Mouse (Mus musculus) adrenal gland, adult 18-20 months (tissue): ENCODE data around the gene Shb. TPM values are rescaled to one million over a fixed set of nuclear protein-coding genes. Genes with fewer than 3 reads are reported as not detected.
"Not testable (repeated sequence)": the region's sequence is repeated elsewhere in the genome, so short reads cannot be mapped to it uniquely, and the experiment has no call there.

ENCODE experiments used
- DNase-seq, 2 experiments: peaks; one replicate each; pipeline ENCODE4 v3.0.0; 2021 to 2022; ENCODE audit warnings: low spot score in 2 of 2
- microRNA-seq, 2 experiments: library from miRNA; unstranded; fragments of <30 nt; microRNA quantifications; one replicate each; pipeline ENCODE4 v1.2.0; 2021; ENCODE audit warnings: borderline number of aligned reads in 2 of 2
- total RNA-seq, 2 experiments: library from RNA; stranded (reverse); gene quantifications; 1 replicate in 1 of 2; 2 replicates in 1 of 2; pipeline ENCODE4 v1.2.3; 2021

Shb gene
- total RNA-seq, 2 experiments from 2014 or later = 75.3 to 151 TPM

DNA sequence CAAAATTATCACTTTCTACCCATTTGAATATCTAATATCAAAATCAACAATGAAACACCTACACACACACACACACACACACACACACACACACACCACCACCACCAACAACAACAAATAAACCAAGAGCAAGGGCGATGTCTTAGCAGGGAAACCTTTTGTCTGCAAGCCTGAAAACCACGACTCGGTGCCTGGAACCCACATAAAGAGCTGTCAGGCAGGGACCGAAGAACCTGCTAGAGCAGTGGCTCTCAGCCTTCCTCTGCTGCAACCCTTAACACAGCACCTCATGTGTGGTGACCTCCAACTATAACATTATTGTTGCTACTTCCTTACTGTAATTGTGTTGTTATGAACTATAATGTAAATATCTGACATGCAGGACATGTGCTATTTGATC, 130.0 kb downstream of the Shb start:
- DNase-seq = no peak

DNA sequence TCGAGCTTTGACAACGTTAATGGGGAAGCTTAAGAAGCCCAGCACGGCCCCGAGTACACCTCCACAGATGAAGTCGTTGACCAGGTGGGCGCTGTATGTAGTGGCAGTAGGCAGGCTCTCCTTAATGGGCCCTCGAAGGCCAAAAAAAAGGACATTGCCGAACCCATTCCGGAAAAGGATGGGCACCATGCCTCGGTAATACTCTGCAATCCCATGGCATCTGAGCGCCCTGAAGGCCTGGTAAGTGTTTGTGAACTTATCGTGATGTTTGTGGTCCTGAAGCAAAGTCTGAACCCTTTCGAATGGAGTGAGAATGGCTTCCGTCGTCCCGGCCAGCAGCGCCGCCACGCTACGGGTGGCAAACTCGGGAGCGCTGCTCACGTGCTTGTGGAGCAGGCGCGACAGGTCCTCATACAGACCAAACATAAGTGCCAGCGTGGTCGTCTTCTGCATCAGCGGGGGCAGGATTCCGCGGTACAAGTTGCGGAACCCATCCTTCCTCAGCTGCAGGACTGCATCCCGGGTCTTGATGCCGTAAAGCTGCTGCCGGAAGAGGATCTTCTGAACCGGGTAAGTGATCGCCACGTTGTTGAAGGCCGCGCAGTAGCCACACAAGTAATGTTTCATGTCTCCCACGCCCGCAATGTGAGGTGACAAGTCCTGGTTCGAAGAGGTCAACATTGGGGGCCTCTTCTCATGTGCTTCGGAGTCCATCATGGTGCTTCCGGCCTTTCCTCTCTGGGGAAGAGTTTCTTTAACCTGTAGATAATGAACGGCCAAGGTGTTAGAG, 132.7 kb downstream of the Shb start:
- no peak for DNase-seq

DNA sequence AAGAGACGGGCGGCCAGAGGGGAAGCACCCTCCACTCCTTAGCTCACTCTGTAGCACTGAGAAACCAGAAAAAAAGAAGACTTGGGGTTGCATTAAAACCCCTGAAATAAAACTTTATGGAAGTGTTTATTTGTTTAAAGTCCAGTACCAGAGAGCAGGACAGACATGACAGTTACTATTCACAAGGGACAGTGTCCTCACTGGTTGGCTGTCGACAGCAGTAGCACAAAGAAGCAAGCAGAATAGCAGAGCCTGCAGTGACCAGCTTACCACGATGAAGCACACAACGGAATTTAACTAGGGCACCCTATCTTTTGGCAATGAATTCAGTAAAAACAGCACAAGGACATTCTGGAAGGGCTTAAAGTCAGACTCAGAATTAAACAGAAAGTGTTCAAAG, 134.0 kb downstream of the Shb start:
- not testable (repeated sequence) for DNase-seq

DNA sequence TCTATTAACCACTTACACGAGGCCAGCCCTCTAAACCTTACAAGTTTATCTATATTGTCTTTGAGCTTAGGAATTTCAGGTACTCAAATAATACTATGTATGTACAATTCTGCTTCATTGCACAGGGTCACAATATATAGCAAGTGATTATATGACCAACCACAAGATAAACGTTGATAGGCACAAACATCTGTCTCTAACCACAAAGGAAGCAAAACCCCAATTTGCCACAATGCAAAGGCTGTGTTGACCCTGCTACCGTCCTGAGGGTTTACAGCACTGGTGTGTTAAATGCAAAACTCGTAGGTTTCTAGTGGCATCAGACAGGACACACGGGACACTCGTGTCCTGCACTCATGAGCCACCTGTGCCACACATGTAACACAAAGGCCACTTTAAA, 136.1 kb downstream of the Shb start:
- not testable (repeated sequence) for DNase-seq

DNA sequence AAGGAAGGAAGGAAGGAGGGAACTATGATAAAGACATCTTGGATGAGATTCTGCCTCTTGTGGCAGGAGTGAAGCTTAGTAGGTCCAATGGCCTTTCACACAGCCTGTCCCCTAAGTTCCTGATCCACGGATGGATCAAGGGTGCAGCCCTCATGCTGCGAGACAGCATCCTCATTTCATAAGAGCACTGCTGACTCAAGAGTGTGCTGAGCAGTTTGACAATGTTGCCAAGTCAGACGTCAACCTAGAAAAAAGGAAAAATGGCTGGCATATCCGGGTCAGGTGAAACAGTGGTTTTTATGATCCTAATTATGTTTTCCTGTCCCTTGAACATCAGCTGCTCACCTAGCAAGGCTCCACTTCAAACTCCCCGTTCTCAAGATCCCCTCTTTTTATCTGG, 138.6 kb downstream of the Shb start:
- no peak for DNase-seq

DNA sequence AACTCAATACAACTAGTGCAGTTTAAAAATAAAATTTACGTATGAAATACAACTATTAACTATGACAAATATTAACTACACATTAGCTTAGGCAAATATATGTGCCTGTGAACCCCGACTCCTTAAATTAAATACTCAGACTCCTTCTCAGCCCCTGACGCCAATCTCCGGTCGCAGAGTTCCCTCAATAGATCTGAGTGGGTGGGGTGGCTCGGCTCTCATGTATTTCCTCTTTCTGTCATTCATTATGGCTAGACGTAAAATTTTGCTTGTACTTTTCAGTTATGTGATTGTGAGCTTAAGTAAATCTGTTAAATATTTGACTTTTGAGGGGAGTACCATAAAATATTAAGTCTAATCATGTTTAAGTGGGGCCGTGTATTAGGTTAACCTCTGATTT, 139.3 kb downstream of the Shb start:
- no peak for DNase-seq

DNA sequence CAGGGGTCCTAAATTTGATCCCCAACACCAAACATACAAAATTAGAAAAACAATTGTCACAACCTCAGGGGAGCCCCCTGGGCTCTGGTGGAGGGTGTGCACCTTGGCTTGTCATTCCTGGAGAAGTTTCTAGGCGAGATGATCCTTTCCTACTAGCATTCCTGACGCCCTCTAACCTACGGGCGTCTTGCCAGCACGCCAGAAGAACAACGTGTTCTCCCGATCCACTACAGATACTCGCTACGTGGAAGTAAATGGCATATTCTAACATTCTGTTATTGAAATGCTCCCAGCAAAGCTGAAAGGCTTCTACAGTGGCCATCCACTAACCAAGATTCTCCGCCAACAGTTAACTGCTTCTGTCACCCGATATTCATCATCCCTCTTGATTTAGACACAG, 139.7 kb downstream of the Shb start:
- no peak for DNase-seq

DNA sequence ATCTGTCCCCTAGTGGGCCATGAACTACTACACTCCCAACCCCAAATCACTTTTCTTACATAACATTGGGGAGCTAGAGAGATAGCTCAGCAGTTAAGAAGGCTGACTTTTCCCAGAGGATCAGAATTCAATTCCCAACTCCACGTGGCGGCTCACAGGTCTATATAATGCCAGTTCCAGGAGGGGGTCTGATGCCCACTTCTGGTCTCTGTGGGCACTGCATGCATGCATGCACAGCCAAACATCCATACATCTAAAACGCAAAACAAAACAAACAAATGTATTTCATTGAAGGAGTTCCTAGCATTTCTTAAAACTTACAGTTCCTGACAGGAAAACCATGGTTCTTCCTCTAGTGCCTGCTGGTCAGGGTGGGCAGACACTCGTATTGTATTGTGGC, 140.2 kb downstream of the Shb start:
- DNase-seq = no peak

DNA sequence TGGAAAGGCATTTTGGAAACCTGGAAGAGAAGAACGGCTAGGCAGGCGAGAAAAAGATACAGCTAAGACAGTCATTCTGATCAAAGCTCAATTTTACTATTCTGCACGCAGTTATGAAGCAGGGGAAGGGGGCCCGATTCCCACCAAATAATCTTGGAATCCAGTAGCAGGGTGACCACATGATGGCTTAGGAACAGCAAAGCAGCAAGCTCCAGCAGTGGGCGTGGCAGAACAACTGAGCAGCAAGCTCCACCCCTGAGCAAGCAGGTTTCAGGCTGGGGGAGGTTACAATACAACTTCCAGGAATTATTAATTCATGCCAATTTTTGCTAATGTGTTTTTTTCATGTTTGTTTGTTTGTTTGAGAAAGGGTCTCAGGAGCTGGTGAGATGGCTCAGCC, 145.0 kb downstream of the Shb start:
- not testable (repeated sequence) for DNase-seq

DNA sequence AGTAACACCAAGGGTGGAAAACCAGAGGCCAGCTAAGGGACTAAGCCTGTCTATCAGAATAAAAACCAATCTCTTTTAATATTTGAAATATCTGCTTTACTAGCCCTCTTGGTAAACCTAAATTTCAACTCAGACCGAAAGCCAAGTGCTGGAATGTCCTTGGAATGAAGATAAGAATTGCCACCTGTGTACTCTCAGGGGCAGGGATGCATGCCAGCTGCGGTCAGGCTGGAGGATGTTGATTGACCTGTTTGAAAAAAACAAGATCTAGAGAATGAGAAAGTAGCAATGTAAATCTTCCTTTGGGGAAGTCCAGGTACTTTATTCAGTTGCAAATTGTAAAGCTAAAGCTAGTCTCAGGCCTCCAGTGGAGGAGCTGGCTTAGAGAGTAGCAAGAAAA, 150.1 kb downstream of the Shb start:
- DNase-seq = not testable (repeated sequence)

DNA sequence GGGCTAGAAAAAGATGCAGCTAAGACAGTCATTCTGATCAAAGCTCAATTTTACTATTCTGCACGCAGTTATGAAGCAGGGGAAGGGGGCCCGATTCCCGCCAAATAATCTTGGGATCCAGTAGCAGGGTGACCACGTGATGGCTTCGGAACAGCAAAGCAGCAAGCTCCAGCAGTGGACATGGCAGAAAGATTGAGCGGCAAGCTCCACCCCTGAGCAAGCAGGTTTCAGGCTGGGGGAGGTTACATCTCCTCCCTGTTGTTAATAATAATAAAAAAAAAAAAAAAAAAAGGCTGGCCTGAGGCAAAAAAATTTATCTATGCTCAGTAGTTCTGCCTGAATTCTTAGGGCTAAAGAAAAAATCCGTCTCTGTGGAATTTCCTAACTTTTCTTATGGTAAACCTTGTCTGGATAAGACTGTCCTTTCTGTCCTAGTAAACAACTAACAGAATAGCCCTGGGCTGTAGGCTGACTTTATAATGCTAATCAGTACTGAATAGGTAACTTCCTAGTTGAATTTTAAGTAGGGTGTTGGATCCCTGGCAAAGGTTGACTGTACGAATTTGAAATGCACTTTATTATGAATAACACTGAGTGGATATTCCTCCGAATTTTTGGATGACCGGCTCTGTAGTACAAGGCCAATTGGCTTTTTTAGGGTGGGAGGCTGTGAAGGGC, 151.2 kb downstream of the Shb start:
- not testable (repeated sequence) for DNase-seq

DNA sequence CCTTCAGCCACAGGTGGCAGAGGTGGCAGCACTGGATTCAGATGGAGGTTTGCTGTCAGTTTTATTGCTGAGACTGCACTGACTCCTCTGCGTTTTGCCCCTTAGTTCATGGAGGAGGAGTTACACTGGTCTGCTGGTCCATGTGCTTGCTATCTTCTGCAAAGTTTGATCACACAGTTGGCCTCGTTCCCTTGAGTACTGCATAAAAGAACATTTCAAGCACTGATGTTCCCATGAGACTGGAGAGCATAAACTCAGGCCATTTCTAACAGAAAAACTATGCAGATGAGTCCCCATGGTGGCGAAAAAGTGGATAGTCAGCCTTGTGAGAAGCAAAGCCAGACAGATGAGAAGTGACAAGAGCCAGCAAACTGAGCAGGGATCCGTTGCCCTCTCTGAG, 155.7 kb downstream of the Shb start:
- DNase-seq = no peak

DNA sequence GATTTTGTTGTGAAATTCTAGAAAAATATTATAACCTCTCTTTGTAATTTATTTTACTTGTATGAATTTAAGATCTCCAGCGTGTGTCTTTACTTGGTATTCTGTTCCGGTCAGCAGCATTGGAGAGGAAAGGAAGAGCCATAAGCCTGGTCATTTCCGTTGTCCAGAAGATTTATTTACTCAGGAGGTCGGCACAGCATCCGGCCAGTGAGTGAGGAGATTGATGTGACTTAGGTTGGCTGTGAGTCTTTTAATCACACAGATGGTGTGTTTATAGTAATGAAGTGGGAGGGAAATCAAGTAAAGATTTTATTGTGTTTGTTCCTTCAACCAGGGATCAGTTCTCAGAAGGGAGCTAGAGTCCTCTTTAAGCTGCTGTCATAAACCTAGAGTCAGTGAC, 157.4 kb downstream of the Shb start:
- no peak for DNase-seq

Small RNA genes lying within 50 kb of the gene (microRNA-seq; reads per million reads assigned to microRNA genes)
- gene Gm22518 = 0 reads per million in 2 experiments
- gene Gm25692 = 0 reads per million in 2 experiments

Other genes starting within 250 kb of the Shb start
- 10 to 100 TPM in 1 of 2 experiments, 1 to 10 TPM in 1; 8.5 to 11.4 TPM for gene Trmt10b, start 235.3 kb downstream of the Shb start, total RNA-seq
- 10 to 100 TPM; 25.5 to 27.1 TPM for gene Dcaf10, start 190.4 kb downstream of the Shb start, total RNA-seq
- 10 to 100 TPM; 33.3 to 39.2 TPM for gene Exosc3, start 189.7 kb downstream of the Shb start, total RNA-seq
- gene Slc25a51, start 123.7 kb downstream of the Shb start, total RNA-seq = 100 to 1,000 TPM; 326 to 423 TPM